Mouse (Mus musculus) midbrain, embryonic 15.5 days (tissue): ENCODE measurements around the gene Noa1. TPM values are rescaled to one million over a fixed set of nuclear protein-coding genes. Genes with fewer than 3 reads are reported as not detected.

Experiments
- ATAC-seq: fragments of 200-750 bp; cut with Nextera tagmentation; replicated peaks from 2 replicates; pipeline ENCODE4 v1.8.0; 2017; ENCODE audit warnings: moderate TSS enrichment
- H3K27ac ChIP-seq: fragments of 300-500 bp; sonication (generic); 2 replicates; pipeline ENCODE4 v1.5.1; 2015; ENCODE audit warnings: mild to moderate bottlenecking, inconsistent platforms
- H3K27me3 ChIP-seq: fragments of 300-500 bp; sonication (generic); replicated peaks from 2 replicates; pipeline ENCODE4 v1.6.1; 2015; ENCODE audit warnings: inconsistent platforms
- H3K36me3 ChIP-seq: fragments of 300-500 bp; sonication (generic); replicated peaks from 2 replicates; pipeline ENCODE4 v1.6.1; 2015; ENCODE audit warnings: inconsistent platforms
- H3K4me1 ChIP-seq: fragments of 300-500 bp; sonication (generic); 2 replicates; pipeline ENCODE4 v1.6.1; 2015; ENCODE audit warnings: inconsistent platforms
- H3K4me2 ChIP-seq: fragments of 300-500 bp; sonication (generic); 2 replicates; pipeline ENCODE4 v1.6.1; 2015; ENCODE audit warnings: inconsistent platforms, mild to moderate bottlenecking, moderate library complexity
- H3K4me3 ChIP-seq: fragments of 300-500 bp; sonication (generic); 2 replicates; pipeline ENCODE4 v1.5.1; 2015; ENCODE audit warnings: mild to moderate bottlenecking, inconsistent platforms
- H3K9ac ChIP-seq: fragments of 300-500 bp; sonication (generic); 2 replicates; pipeline ENCODE4 v1.6.1; 2015; ENCODE audit warnings: mild to moderate bottlenecking, inconsistent platforms
- H3K9me3 ChIP-seq: fragments of 300-500 bp; sonication (generic); 2 replicates; pipeline ENCODE4 v1.6.1; 2016; ENCODE audit warnings: inconsistent platforms
- WGBS: fragments of 180-500 bp; shearing (Covaris S2); methylation state at CpG from one replicate; pipeline ENCODE4 v1.1.7; 2015; ENCODE audit warnings: mixed read lengths; 5-methylcytosine and 5-hydroxymethylcytosine counted together
- polyA plus RNA-seq: library from polyadenylated mRNA; unstranded; fragments of >200 nt; fragmentation: Nextera tagmentation; extraction: Ambion mirVana; gene quantifications from 2 replicates; pipeline ENCODE4 v1.2.1, GENCODE M21; 2015

Gene Noa1
- polyA plus RNA-seq, 1 experiment from 2014 or later: 36.1 TPM

DNA sequence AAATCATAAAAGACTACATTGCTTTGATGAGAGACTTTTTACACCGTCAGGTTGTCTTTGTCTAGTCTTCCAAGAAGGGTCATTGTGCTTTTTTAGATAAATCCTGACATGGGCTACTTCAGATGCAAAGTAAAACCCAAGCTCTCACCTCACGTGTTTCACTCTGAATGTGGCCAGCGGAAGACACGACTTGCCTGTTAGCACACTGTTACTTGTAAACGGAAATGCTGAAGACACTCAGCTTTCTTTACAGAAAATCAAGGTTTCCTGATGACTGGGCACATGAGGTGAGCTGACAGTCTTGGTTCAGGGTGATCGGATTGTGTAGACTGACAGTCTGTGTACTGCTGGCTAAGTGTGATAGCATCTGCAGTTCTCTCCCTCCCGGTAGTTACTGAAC, 24.2 kb downstream of the Noa1 start:
- H3K9ac ChIP-seq: no peak overlapping the region
- no peak overlapping the region for H3K4me2 ChIP-seq
- peaks cover 4% of the 10 kb centered on the region for H3K36me3 ChIP-seq
- 79% methylated on average over 7 of the region's 7 CpGs for WGBS
- H3K27ac ChIP-seq: no peak overlapping the region
- H3K27me3 ChIP-seq: no peaks in the 10 kb centered on the region
- H3K9me3 ChIP-seq: no peaks in the 10 kb centered on the region
- H3K4me3 ChIP-seq: no peak overlapping the region
- no peaks in the 10 kb centered on the region for H3K4me1 ChIP-seq
- no peak for ATAC-seq

GRCm38 (mm10) chr5:77282242-77282641, 27.6 kb downstream of the Noa1 start:
- WGBS: 89% methylated on average over 9 of the region's 9 CpGs
- Histone ChIP-seq H3K27ac (no peak overlapping the region), H3K4me2 (no peak overlapping the region), H3K4me3 (no peak overlapping the region), H3K4me1 (no peaks in the 10 kb centered on the region), H3K27me3 (no peaks in the 10 kb centered on the region), H3K9me3 (no peaks in the 10 kb centered on the region), H3K9ac (no peak overlapping the region), H3K36me3 (no peaks in the 10 kb centered on the region; the same call in none of the 2 replicates)
- ATAC-seq: no peak

- Histone ChIP-seq H3K4me3 (no peak overlapping the region), H3K36me3 (no peaks in the 10 kb centered on the region; the same call in none of the 2 replicates), H3K4me2 (no peak overlapping the region), H3K27ac (no peak overlapping the region), H3K4me1 (no peaks in the 10 kb centered on the region), H3K9ac (no peak overlapping the region), H3K9me3 (no peaks in the 10 kb centered on the region), H3K27me3 (no peaks in the 10 kb centered on the region)
- WGBS: 85% methylated on average over 20 of the region's 20 CpGs
- ATAC-seq: no peak
Measured at GRCm38 (mm10) chr5:77281518-77282174, 28.2 kb downstream of the Noa1 start.

- Histone ChIP-seq H3K27me3 (no peaks in the 10 kb centered on the region), H3K9ac (no peak overlapping the region), H3K4me3 (no peak overlapping the region), H3K4me1 (no peaks in the 10 kb centered on the region), H3K36me3 (no peaks in the 10 kb centered on the region; the same call in 1 of the 2 replicates), H3K27ac (no peak overlapping the region), H3K4me2 (no peak overlapping the region), H3K9me3 (no peaks in the 10 kb centered on the region)
- no peak for ATAC-seq
- WGBS: 95% methylated on average over 6 of the region's 6 CpGs
Measured at GRCm38 (mm10) chr5:77277204-77277603, 32.7 kb downstream of the Noa1 start.

- H3K4me1 ChIP-seq: no peaks in the 10 kb centered on the region
- no peak overlapping the region for H3K9ac ChIP-seq
- H3K4me2 ChIP-seq: no peak overlapping the region
- no peak for ATAC-seq
- H3K27ac ChIP-seq: no peak overlapping the region
- H3K4me3 ChIP-seq: no peak overlapping the region
- H3K36me3 ChIP-seq: no peaks in the 10 kb centered on the region
- H3K27me3 ChIP-seq: no peaks in the 10 kb centered on the region
- 91% methylated on average over 5 of the region's 5 CpGs for WGBS
- no peaks in the 10 kb centered on the region for H3K9me3 ChIP-seq
Measured at GRCm38 (mm10) chr5:77275950-77276349, 33.9 kb downstream of the Noa1 start.

DNA sequence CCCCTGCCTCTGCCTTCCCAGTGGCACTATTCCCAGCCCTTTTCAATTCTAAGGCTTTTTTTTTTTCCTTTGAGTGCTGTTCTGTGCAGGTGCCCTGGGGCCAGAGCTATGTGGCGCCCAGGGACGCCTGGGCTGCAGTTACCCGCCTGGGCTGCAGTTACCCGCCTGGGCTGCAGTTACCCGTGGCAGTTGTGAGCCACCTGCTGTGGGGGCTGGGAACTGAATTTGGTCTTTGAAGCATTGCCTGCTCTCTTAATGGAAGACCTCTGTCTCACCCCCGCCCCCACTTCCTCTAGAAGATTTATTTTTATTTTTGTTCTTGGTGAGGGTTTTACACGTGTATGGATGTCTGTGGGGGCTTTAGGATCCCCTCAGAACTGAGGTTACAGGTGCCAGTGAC, 36.7 kb downstream of the Noa1 start:
- Histone ChIP-seq H3K4me2 (no peak overlapping the region), H3K27ac (no peak overlapping the region), H3K36me3 (no peaks in the 10 kb centered on the region), H3K27me3 (no peaks in the 10 kb centered on the region), H3K4me3 (no peak overlapping the region), H3K9me3 (no peaks in the 10 kb centered on the region), H3K4me1 (no peaks in the 10 kb centered on the region), H3K9ac (no peak overlapping the region)
- ATAC-seq: no peak
- WGBS: 84% methylated on average over 7 of the region's 7 CpGs

DNA sequence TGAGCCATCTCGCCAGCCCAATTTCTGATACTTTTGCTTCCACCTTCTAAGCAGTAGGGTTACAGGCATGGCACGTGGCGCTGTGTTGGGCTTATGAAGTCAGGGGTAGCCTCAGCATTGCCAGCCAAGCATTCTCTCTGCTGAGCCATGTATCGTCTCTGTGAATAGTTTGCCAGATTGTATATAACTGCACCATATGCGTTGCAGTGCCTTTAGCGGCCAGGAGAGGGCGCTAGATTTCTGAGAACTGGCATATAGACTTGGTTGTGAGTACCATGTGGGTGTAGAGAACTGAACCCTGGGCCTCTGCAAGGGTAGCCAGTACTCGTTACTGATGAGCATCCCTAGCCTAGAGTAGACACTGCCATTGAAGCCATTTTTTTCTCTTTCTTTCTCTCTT, 40.5 kb downstream of the Noa1 start:
- peaks cover 12% of the 10 kb centered on the region for H3K4me1 ChIP-seq
- no peak overlapping the region for H3K4me3 ChIP-seq
- no peak overlapping the region for H3K27ac ChIP-seq
- ATAC-seq: no peak
- no peak overlapping the region for H3K9ac ChIP-seq
- H3K9me3 ChIP-seq: no peaks in the 10 kb centered on the region
- no peaks in the 10 kb centered on the region for H3K36me3 ChIP-seq
- H3K4me2 ChIP-seq: no peak overlapping the region
- no peaks in the 10 kb centered on the region; the same call in 1 of the 2 replicates for H3K27me3 ChIP-seq
- 80% methylated on average over 8 of the region's 8 CpGs for WGBS

DNA sequence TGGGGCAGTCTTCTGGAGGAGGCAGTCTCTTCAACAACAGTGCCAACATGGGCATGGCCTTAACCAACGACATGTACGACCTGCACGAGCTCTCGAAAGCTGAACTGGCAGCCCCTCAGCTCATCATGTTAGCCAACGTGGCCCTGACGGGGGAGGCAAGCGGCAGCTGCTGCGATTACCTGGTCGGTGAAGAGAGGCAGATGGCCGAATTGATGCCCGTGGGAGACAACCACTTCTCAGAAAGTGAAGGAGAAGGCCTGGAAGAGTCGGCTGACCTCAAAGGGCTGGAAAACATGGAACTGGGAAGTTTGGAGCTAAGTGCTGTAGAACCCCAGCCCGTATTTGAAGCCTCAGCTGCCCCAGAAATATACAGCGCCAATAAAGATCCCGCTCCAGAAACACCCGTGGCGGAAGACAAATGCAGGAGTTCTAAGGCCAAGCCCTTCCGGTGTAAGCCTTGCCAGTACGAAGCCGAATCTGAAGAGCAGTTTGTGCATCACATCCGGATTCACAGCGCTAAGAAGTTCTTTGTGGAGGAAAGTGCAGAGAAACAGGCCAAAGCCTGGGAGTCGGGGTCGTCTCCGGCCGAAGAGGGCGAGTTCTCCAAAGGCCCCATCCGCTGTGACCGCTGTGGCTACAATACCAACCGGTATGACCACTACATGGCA, 41.8 kb downstream of the Noa1 start:
- no peak overlapping the region for H3K4me2 ChIP-seq
- H3K9ac ChIP-seq: no peak overlapping the region
- H3K36me3 ChIP-seq: no peaks in the 10 kb centered on the region
- no peaks in the 10 kb centered on the region for H3K9me3 ChIP-seq
- WGBS: 96% methylated on average over 30 of the region's 30 CpGs
- no peaks in the 10 kb centered on the region; the same call in none of the 2 replicates for H3K27me3 ChIP-seq
- peaks cover 12% of the 10 kb centered on the region for H3K4me1 ChIP-seq
- no peak overlapping the region for H3K4me3 ChIP-seq
- ATAC-seq: no peak
- H3K27ac ChIP-seq: no peak overlapping the region

GRCm38 (mm10) chr5:77267441-77267840, 42.4 kb downstream of the Noa1 start:
- peak overlapping the region; percentile 67 for H3K4me2 ChIP-seq
- 78% methylated on average over 4 of the region's 4 CpGs for WGBS
- H3K9me3 ChIP-seq: no peaks in the 10 kb centered on the region
- H3K27ac ChIP-seq: no peak overlapping the region
- peaks cover 12% of the 10 kb centered on the region for H3K4me1 ChIP-seq
- no peaks in the 10 kb centered on the region; the same call in none of the 2 replicates for H3K27me3 ChIP-seq
- no peak for ATAC-seq
- H3K9ac ChIP-seq: no peak overlapping the region
- peak overlapping the region; percentile 82 for H3K4me3 ChIP-seq
- H3K36me3 ChIP-seq: no peaks in the 10 kb centered on the region

- H3K27me3 ChIP-seq: no peaks in the 10 kb centered on the region; the same call in none of the 2 replicates
- ATAC-seq: no peak
- H3K36me3 ChIP-seq: no peaks in the 10 kb centered on the region
- H3K9me3 ChIP-seq: no peaks in the 10 kb centered on the region
- H3K4me1 ChIP-seq: peaks cover 12% of the 10 kb centered on the region
- peak overlapping the region; percentile 78 for H3K27ac ChIP-seq
- peak overlapping the region; percentile 67 for H3K4me2 ChIP-seq
- peak overlapping the region; percentile 82 for H3K4me3 ChIP-seq
- WGBS: 2% methylated on average over 11 of the region's 11 CpGs
- H3K9ac ChIP-seq: peak overlapping the region; percentile 62; the same call in 1 of the 2 replicates
Measured at GRCm38 (mm10) chr5:77266886-77267401, 42.9 kb downstream of the Noa1 start.

GRCm38 (mm10) chr5:77266066-77266885, 43.6 kb downstream of the Noa1 start:
- ATAC-seq: peak; percentile 59
- peak overlapping the region; percentile 67 for H3K4me2 ChIP-seq
- WGBS: 0% methylated on average over 60 of the region's 87 CpGs

DNA sequence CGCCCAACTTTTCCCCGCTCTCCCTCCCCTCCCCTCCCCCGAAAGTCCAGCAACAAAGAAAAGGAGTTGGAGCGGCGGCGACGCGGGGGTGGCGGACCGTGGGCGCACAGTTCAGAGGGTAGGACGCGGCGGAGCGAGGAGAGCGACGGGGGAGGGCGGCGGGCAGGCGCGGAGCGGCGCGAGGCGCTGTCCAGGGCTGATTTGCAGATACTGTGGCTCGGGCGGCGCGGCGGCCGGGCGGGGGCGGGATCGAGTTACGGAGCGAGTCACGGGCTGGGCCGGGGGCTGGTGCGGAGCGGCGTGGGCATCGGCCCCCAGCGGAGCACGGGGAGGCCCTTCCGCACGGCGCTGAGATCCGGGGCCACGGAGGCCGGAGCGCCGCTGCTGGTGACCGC, 44.2 kb downstream of the Noa1 start:
- no peaks in the 10 kb centered on the region; the same call in none of the 2 replicates for H3K27me3 ChIP-seq

More at GRCm38 (mm10) chr5:77266066-77266885, 43.6 kb downstream of the Noa1 start:
- Histone ChIP-seq H3K4me1 (peaks cover 12% of the 10 kb centered on the region), H3K4me3 (peak overlapping the region; percentile 82), H3K9ac (peak overlapping the region; percentile 62), H3K9me3 (no peaks in the 10 kb centered on the region), H3K27ac (peak overlapping the region; percentile 78), H3K36me3 (no peaks in the 10 kb centered on the region), H3K27me3 (no peaks in the 10 kb centered on the region; the same call in none of the 2 replicates)

More for the DNA sequence above, 44.2 kb downstream of the Noa1 start:
- no peaks in the 10 kb centered on the region for H3K9me3 ChIP-seq
- ATAC-seq: peak; percentile 82
- peak overlapping the region; percentile 67 for H3K4me2 ChIP-seq
- WGBS: 2% methylated on average over 42 of the region's 53 CpGs
- peak overlapping the region; percentile 82 for H3K4me3 ChIP-seq
- H3K4me1 ChIP-seq: peaks cover 12% of the 10 kb centered on the region
- H3K36me3 ChIP-seq: no peaks in the 10 kb centered on the region
- peak overlapping the region; percentile 62 for H3K9ac ChIP-seq
- H3K27ac ChIP-seq: peak overlapping the region; percentile 78
